Mouse (Mus musculus) heart, postnatal 0 days (tissue): ENCODE data around the gene Vmn1r63. TPM values are rescaled to one million over a fixed set of nuclear protein-coding genes. Genes with fewer than 3 reads are reported as not detected.
"Not testable (repeated sequence)": the region's sequence is repeated elsewhere in the genome, so short reads cannot be mapped to it uniquely, and the experiment has no call there.

ENCODE experiments used
- ATAC-seq: fragments of 200-750 bp; cut with Nextera tagmentation; 2 replicates; pipeline ENCODE4 v1.8.0; 2017; ENCODE audit warnings: low read depth, moderate number of reproducible peaks, moderate library complexity; ENCODE audit not compliant: insufficient read depth
- DNase-seq: peaks from one replicate; pipeline ENCODE4 v3.0.0-alpha.2; 2016; ENCODE audit warnings: low spot score
- H3K27ac ChIP-seq: fragments of 300-500 bp; sonication (generic); 2 replicates; pipeline ENCODE4 v1.5.1; 2014; ENCODE audit warnings: low read depth, mild to moderate bottlenecking
- H3K27me3 ChIP-seq: fragments of 300-500 bp; sonication (generic); 2 replicates; pipeline ENCODE4 v1.6.1; 2014; ENCODE audit warnings: low read length, mixed read lengths; ENCODE audit not compliant: control insufficient read depth, insufficient read depth
- H3K36me3 ChIP-seq: fragments of 300-500 bp; sonication (generic); replicated peaks from 2 replicates; pipeline ENCODE4 v1.6.1; 2014; ENCODE audit warnings: low read length, mixed read lengths; ENCODE audit not compliant: control insufficient read depth, insufficient read depth
- H3K4me1 ChIP-seq: fragments of 300-500 bp; sonication (generic); 2 replicates; pipeline ENCODE4 v1.6.1; 2014; ENCODE audit warnings: antibody characterized with exemption; ENCODE audit not compliant: control insufficient read depth, insufficient read depth
- H3K4me2 ChIP-seq: fragments of 300-500 bp; sonication (generic); 2 replicates; pipeline ENCODE4 v1.6.1; 2014; ENCODE audit warnings: low read depth, mild to moderate bottlenecking, low read length, moderate library complexity
- H3K4me3 ChIP-seq: fragments of 300-500 bp; sonication (generic); 2 replicates; pipeline ENCODE4 v1.5.1; 2014; ENCODE audit warnings: low read depth, low read length
- H3K9ac ChIP-seq: fragments of 300-500 bp; sonication (generic); replicated peaks from 2 replicates; pipeline ENCODE4 v1.6.1; 2014; ENCODE audit warnings: low read depth, low read length, mixed read lengths
- H3K9me3 ChIP-seq: fragments of 300-500 bp; sonication (generic); replicated peaks from 2 replicates; pipeline ENCODE4 v1.6.1; 2016; ENCODE audit warnings: low read length; ENCODE audit not compliant: control insufficient read depth
- WGBS: fragments of 180-500 bp; shearing (Covaris S2); extraction: QIAGEN DNeasy Blood & Tissue Kit; methylation state at CpG from one replicate; pipeline ENCODE4 v1.1.7; 2014; 5-methylcytosine and 5-hydroxymethylcytosine counted together
- polyA plus RNA-seq: library from polyadenylated mRNA; unstranded; fragments of >200 nt; fragmentation: Nextera tagmentation; extraction: Ambion mirVana; gene quantifications from 2 replicates; pipeline ENCODE4 v1.2.1, GENCODE M21; 2015
- total RNA-seq: library from RNA; depleted of rRNA; stranded (reverse); fragments of >200 nt; gene quantifications from 2 replicates; pipeline ENCODE4 v1.2.3, GENCODE M21; 2014; ENCODE audit warnings: low replicate concordance; rRNA removed

Gene Vmn1r63
- total RNA-seq, result not detected in 2 replicates
- polyA plus RNA-seq, result not detected in 2 replicates

GRCm38 (mm10) chr7:5805345-5805744 lies at the start of gene Vmn1r63:
Gene Vmn1r63 (minus strand): TSS chr7:5805445.
- not testable (repeated sequence) for H3K27ac ChIP-seq, DNase-seq, H3K4me2 ChIP-seq, H3K27me3 ChIP-seq, ATAC-seq, H3K4me3 ChIP-seq, H3K4me1 ChIP-seq, H3K36me3 ChIP-seq, H3K9me3 ChIP-seq, H3K9ac ChIP-seq
- no CpG with 5 or more reads among the region's 2 CpGs for WGBS

Other genes starting within 250 kb of the Vmn1r63 start
- not detected in 2 replicates for gene Vmn1r61, start 192.2 kb downstream of the Vmn1r63 start, total RNA-seq
- not detected in 2 replicates for gene Vmn1r61, start 192.2 kb downstream of the Vmn1r63 start, polyA plus RNA-seq
- gene Vmn1r62, start 131.8 kb downstream of the Vmn1r63 start, total RNA-seq, result not detected in 2 replicates
- not detected in 2 replicates for gene Vmn1r62, start 131.8 kb downstream of the Vmn1r63 start, polyA plus RNA-seq
- gene Vmn1r64, start 79.1 kb upstream of the Vmn1r63 start, total RNA-seq, result not detected in 2 replicates
- gene Vmn1r64, start 79.1 kb upstream of the Vmn1r63 start, polyA plus RNA-seq, result not detected in 2 replicates
- not detected in 2 replicates for gene Vmn1r65, start 205.6 kb upstream of the Vmn1r63 start, total RNA-seq
- gene Vmn1r65, start 205.6 kb upstream of the Vmn1r63 start, polyA plus RNA-seq, result not detected in 2 replicates
- not detected in 2 replicates for gene Nlrp4c, start 239.7 kb upstream of the Vmn1r63 start, total RNA-seq
- not detected in 2 replicates for gene Nlrp4c, start 239.7 kb upstream of the Vmn1r63 start, polyA plus RNA-seq